Mouse (Mus musculus) erythroblast, embryonic 14.5 days (primary cell): Measurements from ENCODE around the gene Fam111a.

Experiments used
- GATA1 ChIP-seq: IDR thresholded peaks from 2 replicates; pipeline ENCODE4 v1.6.1; 2012; ENCODE audit warnings: low read length, inconsistent platforms, mixed read lengths
- TAL1 ChIP-seq: IDR thresholded peaks from 3 replicates; pipeline ENCODE4 v1.6.1; 2012; ENCODE audit warnings: low read length, inconsistent platforms, mixed read lengths

- no peak for TF ChIP-seq GATA1
- TF ChIP-seq TAL1, result no peak
Measured at GRCm38 (mm10) chr19:12549166-12549565, 3.6 kb downstream of the Fam111a start.
